Mouse (Mus musculus) kidney, embryonic 14.5 days (tissue): Measurements from ENCODE around the gene Mb. TPM values are rescaled to one million over a fixed set of nuclear protein-coding genes. Genes with fewer than 3 reads are reported as not detected.

Experiments
- ATAC-seq: fragments of 200-750 bp; cut with Nextera tagmentation; 2 replicates; pipeline ENCODE4 v1.8.0; 2017; ENCODE audit warnings: moderate number of reproducible peaks, mild to moderate bottlenecking, moderate TSS enrichment, moderate library complexity; ENCODE audit not compliant: low FRiP score, low TSS enrichment
- H3K27ac ChIP-seq: fragments of 300-500 bp; sonication (generic); 2 replicates; pipeline ENCODE4 v1.5.1; 2014; ENCODE audit warnings: low read depth, mild to moderate bottlenecking, low read length, moderate library complexity, mixed read lengths
- H3K27me3 ChIP-seq: fragments of 300-500 bp; sonication (generic); 2 replicates; pipeline ENCODE4 v1.6.1; 2014; ENCODE audit warnings: mild to moderate bottlenecking, low read length; ENCODE audit not compliant: control insufficient read depth, insufficient read depth
- H3K36me3 ChIP-seq: fragments of 300-500 bp; sonication (generic); 2 replicates; pipeline ENCODE4 v1.6.1; 2014; ENCODE audit warnings: low read length, mixed read lengths; ENCODE audit not compliant: control insufficient read depth, insufficient read depth
- H3K4me1 ChIP-seq: fragments of 300-500 bp; sonication (generic); 2 replicates; pipeline ENCODE4 v1.6.1; 2014; ENCODE audit warnings: low read length, mixed read lengths; ENCODE audit not compliant: control insufficient read depth, insufficient read depth
- H3K4me2 ChIP-seq: fragments of 300-500 bp; sonication (generic); replicated peaks from 2 replicates; pipeline ENCODE4 v1.6.1; 2014; ENCODE audit warnings: low read depth, mild to moderate bottlenecking, low read length
- H3K4me3 ChIP-seq: fragments of 300-500 bp; sonication (generic); 2 replicates; pipeline ENCODE4 v1.5.1; 2014; ENCODE audit warnings: mild to moderate bottlenecking, low read length
- H3K9ac ChIP-seq: fragments of 300-500 bp; sonication (generic); 2 replicates; pipeline ENCODE4 v1.6.1; 2014; ENCODE audit warnings: low read depth, mild to moderate bottlenecking, low read length, moderate library complexity
- H3K9me3 ChIP-seq: fragments of 300-500 bp; sonication (generic); 2 replicates; pipeline ENCODE4 v1.6.1; 2016; ENCODE audit warnings: low read length; ENCODE audit not compliant: control insufficient read depth
- whole genome bisulfite sequencing: fragments of 180-500 bp; shearing (Covaris S2); extraction: QIAGEN DNeasy Blood & Tissue Kit; methylation state at CpG from one replicate; pipeline ENCODE4 v1.1.7; 2014; 5-methylcytosine and 5-hydroxymethylcytosine counted together
- polyA plus RNA-seq: library from polyadenylated mRNA; unstranded; fragments of >200 nt; fragmentation: Nextera tagmentation; extraction: Ambion mirVana; gene quantifications from 2 replicates; pipeline ENCODE4 v1.2.1, GENCODE M21; 2014

Gene Mb
- polyA plus RNA-seq, 1 experiment from 2014 or later, result 0.60 TPM

GRCm38 (mm10) chr15:76973272-76973854 is 77.1 kb downstream of the Mb start:
- no peaks in the 10 kb centered on the region for H3K9me3 ChIP-seq
- ATAC-seq, result 0 out of 2 replicates have a peak, but pooled peaks have one; percentile 4
- H3K4me3 ChIP-seq, result peak overlapping the region; percentile 52; the same call in 1 of the 2 replicates
- no peaks in the 10 kb centered on the region for H3K4me1 ChIP-seq
- peak overlapping the region; percentile 76; the same call in 1 of the 2 replicates for H3K9ac ChIP-seq
- no peak overlapping the region for H3K27ac ChIP-seq
- WGBS, result 22% methylated on average over 8 of the region's 8 CpGs
- H3K4me2 ChIP-seq, result peak overlapping the region; percentile 59
- H3K36me3 ChIP-seq, result no peaks in the 10 kb centered on the region
- H3K27me3 ChIP-seq, result no peaks in the 10 kb centered on the region

GRCm38 (mm10) chr15:76972661-76973060 is 77.8 kb downstream of the Mb start:
- no peak overlapping the region for H3K4me3 ChIP-seq
- H3K36me3 ChIP-seq, result no peaks in the 10 kb centered on the region
- no peak overlapping the region for H3K27ac ChIP-seq
- H3K4me2 ChIP-seq, result no peak overlapping the region
- no peaks in the 10 kb centered on the region for H3K4me1 ChIP-seq
- no peaks in the 10 kb centered on the region for H3K27me3 ChIP-seq
- WGBS, result 86% methylated on average over 4 of the region's 4 CpGs
- no peak; the same call in 1 of the 2 replicates for ATAC-seq
- no peaks in the 10 kb centered on the region for H3K9me3 ChIP-seq
- no peak overlapping the region for H3K9ac ChIP-seq

Other genes starting within 250 kb of the Mb start
- 14.7 and 20.9 TPM in 2 replicates for gene Zfp251, start 179.2 kb downstream of the Mb start, polyA plus RNA-seq
- gene Zfp7, start 171.4 kb downstream of the Mb start, polyA plus RNA-seq, result 11.5 and 16.5 TPM in 2 replicates
- 0.30 and 0.72 TPM in 2 replicates for gene Gm49527, start 171.3 kb downstream of the Mb start, polyA plus RNA-seq
- 17.5 and 18.7 TPM in 2 replicates for gene Zfp647, start 125.2 kb downstream of the Mb start, polyA plus RNA-seq
- gene 1110038F14Rik, start 102.2 kb downstream of the Mb start, polyA plus RNA-seq, result 75.4 and 77.6 TPM in 2 replicates
- gene Apol6, start 5.9 kb downstream of the Mb start, polyA plus RNA-seq, result not detected in 2 replicates